Mouse (Mus musculus): ENCODE measurements around the gene Cry2.

GRCm38 (mm10) chr2:92478313-92478688 is 44.5 kb upstream of the Cry2 start:
- TF ChIP-seq NANOG (IDR thresholded peaks at IDR 0.05; ENCODE audit: borderline replicate concordance, low read length) (no peak), CTCF (conservative IDR thresholded peaks at IDR 0.05; ENCODE audit: low read length) (no peak)
